Mouse (Mus musculus): ENCODE data around the gene Rpl27a. TPM values are rescaled to one million over a fixed set of nuclear protein-coding genes. Genes with fewer than 3 reads are reported as not detected.
A peak's percentile ranks its signal among the peaks of the same experiment; 100 is the strongest.

Gene Rpl27a
- polyA plus RNA-seq, 1 experiment from 2014 or later: 87.5 TPM

DNA sequence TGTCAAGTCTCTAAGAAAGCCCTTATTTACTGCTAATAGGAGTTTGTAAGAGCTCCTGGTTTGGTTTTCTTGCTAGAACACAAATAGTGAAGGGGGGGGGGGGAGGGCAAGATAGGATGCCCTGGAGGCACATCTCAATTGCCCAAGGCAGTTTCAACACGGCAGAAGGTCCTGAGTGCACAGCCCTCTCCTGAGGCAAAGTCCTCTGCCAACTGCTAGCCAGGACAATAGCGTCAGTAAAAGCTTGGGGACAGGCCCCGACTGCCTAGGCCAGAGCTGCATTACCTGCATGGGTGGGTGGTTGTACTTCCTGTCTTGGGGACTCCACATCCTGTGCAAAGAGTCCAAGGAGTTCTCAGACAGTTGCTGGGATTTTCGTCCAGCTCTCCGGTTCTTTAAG is 25.8 kb downstream of the Rpl27a start:
- H3K27ac ChIP-seq (replicated peaks; ENCODE audit: low read depth, low read length): 0 out of 2 replicates have a peak overlapping the region, but pooled peaks have one; percentile 22
- 0 out of 2 replicates have a peak, but pooled peaks cover 3% of the 10 kb centered on the region for H3K36me3 ChIP-seq (ENCODE audit: control insufficient read depth, insufficient read depth, low read length)
- H3K4me2 ChIP-seq (ENCODE audit: low read length): no peak overlapping the region
- no peak overlapping the region for H3K4me3 ChIP-seq (replicated peaks; ENCODE audit: low read depth, low read length)
- DNase-seq (no peak), ATAC-seq (ENCODE audit: low FRiP score, low TSS enrichment) (no peak)
- H3K9me3 ChIP-seq (ENCODE audit: control insufficient read depth, low read length): no peaks in the 10 kb centered on the region
- H3K27me3 ChIP-seq (ENCODE audit: control insufficient read depth, insufficient read depth, low read length): no peaks in the 10 kb centered on the region
- no peaks in the 10 kb centered on the region for H3K4me1 ChIP-seq (ENCODE audit: control insufficient read depth, insufficient read depth, low read length)
- no peak overlapping the region for H3K9ac ChIP-seq (replicated peaks; ENCODE audit: low read length)
- 84% methylated on average over 5 of the region's 5 CpGs for WGBS

DNA sequence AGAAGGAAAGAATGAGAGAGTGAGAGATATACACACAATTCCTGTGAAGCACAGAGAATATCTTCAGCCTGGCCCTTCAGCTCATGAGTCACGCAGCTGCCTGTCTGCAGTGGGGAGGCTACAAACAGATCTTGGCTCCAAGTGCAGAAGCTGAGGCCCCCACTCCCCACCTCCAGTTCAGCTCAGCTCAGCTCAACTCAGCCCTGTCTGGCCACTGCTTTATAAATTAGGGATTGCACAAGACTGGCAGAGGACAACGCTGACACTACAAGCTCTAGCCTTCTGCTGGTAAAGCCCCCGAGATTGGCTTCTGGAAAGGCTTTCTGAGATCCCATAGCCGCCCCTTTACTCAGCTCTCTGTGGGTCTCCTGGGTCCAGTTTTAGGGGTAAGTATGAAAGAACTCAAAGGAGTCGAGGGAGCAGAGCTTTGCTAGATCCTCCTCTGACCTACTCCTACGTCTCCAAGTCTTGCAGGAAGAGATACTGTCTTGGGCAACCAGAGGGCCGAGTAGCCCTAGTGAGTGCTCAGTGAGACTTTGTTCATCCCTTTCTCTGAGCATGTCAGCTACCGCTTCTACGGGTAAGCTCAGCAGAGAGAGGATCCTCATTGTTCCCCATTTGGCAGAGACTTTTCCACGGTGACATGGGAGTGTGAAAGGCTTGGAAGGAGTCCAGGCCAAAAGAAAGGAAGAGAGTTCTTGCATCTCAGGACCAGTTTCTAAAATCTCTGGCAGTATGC is 26.5 kb downstream of the Rpl27a start:
- Histone ChIP-seq H3K27ac (replicated peaks; ENCODE audit: low read depth, low read length) (0 out of 2 replicates have a peak overlapping the region, but pooled peaks have one; percentile 22), H3K36me3 (ENCODE audit: control insufficient read depth, insufficient read depth, low read length) (0 out of 2 replicates have a peak, but pooled peaks cover 3% of the 10 kb centered on the region), H3K27me3 (ENCODE audit: control insufficient read depth, insufficient read depth, low read length) (no peaks in the 10 kb centered on the region), H3K9ac (replicated peaks; ENCODE audit: low read length) (no peak overlapping the region), H3K4me3 (replicated peaks; ENCODE audit: low read depth, low read length) (no peak overlapping the region), H3K9me3 (ENCODE audit: control insufficient read depth, low read length) (no peaks in the 10 kb centered on the region), H3K4me1 (ENCODE audit: control insufficient read depth, insufficient read depth, low read length) (no peaks in the 10 kb centered on the region), H3K4me2 (ENCODE audit: low read length) (no peak overlapping the region)
- peak; percentile 20 for DNase-seq
- ATAC-seq (ENCODE audit: low FRiP score, low TSS enrichment): no peak
- WGBS: 78% methylated on average over 10 of the region's 10 CpGs

DNA sequence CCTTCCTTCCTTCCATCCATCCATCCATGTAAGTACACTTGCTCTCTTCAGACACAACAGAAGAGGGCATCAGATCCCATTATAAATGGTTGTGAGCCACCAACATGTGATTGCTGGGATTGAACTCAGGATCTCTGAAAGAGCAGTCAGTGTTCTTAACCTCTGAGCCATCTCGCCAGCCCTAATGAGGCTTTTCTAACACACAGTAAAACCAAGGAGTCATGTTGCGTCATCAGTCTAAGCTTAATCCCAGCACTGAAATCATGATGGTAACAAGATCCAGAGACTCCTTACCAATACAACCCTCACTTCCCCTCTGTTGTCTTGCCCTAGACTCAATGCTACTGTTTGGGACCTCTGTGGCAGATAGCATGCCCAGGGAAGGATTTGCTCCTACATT is 27.2 kb downstream of the Rpl27a start:
- H3K27me3 ChIP-seq (ENCODE audit: control insufficient read depth, insufficient read depth, low read length): no peaks in the 10 kb centered on the region
- no peak overlapping the region for H3K27ac ChIP-seq (replicated peaks; ENCODE audit: low read depth, low read length)
- H3K4me3 ChIP-seq (replicated peaks; ENCODE audit: low read depth, low read length): no peak overlapping the region
- no peak overlapping the region for H3K4me2 ChIP-seq (ENCODE audit: low read length)
- no peak overlapping the region for H3K9ac ChIP-seq (replicated peaks; ENCODE audit: low read length)
- H3K36me3 ChIP-seq (ENCODE audit: control insufficient read depth, insufficient read depth, low read length): 0 out of 2 replicates have a peak, but pooled peaks cover 3% of the 10 kb centered on the region
- DNase-seq (no peak), ATAC-seq (ENCODE audit: low FRiP score, low TSS enrichment) (no peak)
- no peaks in the 10 kb centered on the region for H3K4me1 ChIP-seq (ENCODE audit: control insufficient read depth, insufficient read depth, low read length)
- WGBS: 93% methylated on average over 2 of the region's 2 CpGs
- no peaks in the 10 kb centered on the region for H3K9me3 ChIP-seq (ENCODE audit: control insufficient read depth, low read length)

DNA sequence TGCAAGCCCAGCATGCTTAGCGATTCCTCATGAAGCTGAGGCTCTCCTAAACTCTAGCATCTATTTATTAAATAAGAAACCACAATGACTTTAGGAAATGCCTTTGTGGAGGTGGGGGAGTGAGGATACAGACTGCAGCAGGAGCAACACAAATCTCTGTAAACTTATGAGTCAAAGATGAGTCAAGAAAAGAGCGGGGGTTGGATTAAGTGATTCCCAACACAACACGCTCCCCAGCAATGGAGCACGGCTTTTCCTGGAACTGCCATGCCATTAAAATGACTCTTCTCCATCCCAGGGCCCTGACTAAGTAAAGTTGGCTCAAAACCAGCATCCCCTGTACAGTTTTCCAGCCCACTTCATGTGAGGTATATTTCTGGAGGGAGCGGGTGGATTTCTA is 27.8 kb downstream of the Rpl27a start:
- no peak overlapping the region for H3K9ac ChIP-seq (replicated peaks; ENCODE audit: low read length)
- 96% methylated on average over 5 of the region's 5 CpGs for WGBS
- no peak overlapping the region for H3K4me3 ChIP-seq (replicated peaks; ENCODE audit: low read depth, low read length)
- 0 out of 2 replicates have a peak, but pooled peaks cover 3% of the 10 kb centered on the region for H3K36me3 ChIP-seq (ENCODE audit: control insufficient read depth, insufficient read depth, low read length)
- H3K4me1 ChIP-seq (ENCODE audit: control insufficient read depth, insufficient read depth, low read length): no peaks in the 10 kb centered on the region
- no peak for DNase-seq
- no peaks in the 10 kb centered on the region for H3K9me3 ChIP-seq (ENCODE audit: control insufficient read depth, low read length)
- H3K4me2 ChIP-seq (ENCODE audit: low read length): no peak overlapping the region
- no peaks in the 10 kb centered on the region for H3K27me3 ChIP-seq (ENCODE audit: control insufficient read depth, insufficient read depth, low read length)
- no peak overlapping the region for H3K27ac ChIP-seq (replicated peaks; ENCODE audit: low read depth, low read length)
- ATAC-seq (ENCODE audit: low FRiP score, low TSS enrichment): no peak

DNA sequence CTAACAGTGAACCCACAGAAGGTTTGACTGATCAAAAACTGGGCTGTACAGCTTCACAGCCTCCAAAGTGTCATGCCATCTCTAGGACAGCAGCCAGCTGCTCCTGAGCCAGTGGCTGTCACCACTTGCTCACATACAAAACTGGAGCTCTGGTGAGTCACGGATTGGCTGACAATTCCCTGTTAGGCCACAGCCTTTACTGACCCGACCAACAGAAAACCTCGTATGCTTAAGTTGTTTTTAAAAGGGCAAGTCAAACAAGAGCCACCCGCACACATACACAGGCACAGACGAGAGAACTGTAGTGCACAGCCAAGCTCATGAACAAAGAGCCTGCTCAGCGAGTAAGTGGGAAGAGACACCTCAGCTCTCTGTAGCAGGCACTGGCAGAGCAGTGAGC is 40.6 kb downstream of the Rpl27a start:
- DNase-seq (no peak), ATAC-seq (ENCODE audit: low FRiP score, low TSS enrichment) (no peak)
- Histone ChIP-seq H3K4me1 (ENCODE audit: control insufficient read depth, insufficient read depth, low read length) (no peaks in the 10 kb centered on the region), H3K27ac (replicated peaks; ENCODE audit: low read depth, low read length) (no peak overlapping the region), H3K9me3 (ENCODE audit: control insufficient read depth, low read length) (no peaks in the 10 kb centered on the region), H3K27me3 (ENCODE audit: control insufficient read depth, insufficient read depth, low read length) (no peaks in the 10 kb centered on the region), H3K36me3 (ENCODE audit: control insufficient read depth, insufficient read depth, low read length) (no peaks in the 10 kb centered on the region), H3K4me2 (ENCODE audit: low read length) (no peak overlapping the region), H3K4me3 (replicated peaks; ENCODE audit: low read depth, low read length) (no peak overlapping the region), H3K9ac (replicated peaks; ENCODE audit: low read length) (no peak overlapping the region)
- 46% methylated on average over 6 of the region's 6 CpGs for WGBS

DNA sequence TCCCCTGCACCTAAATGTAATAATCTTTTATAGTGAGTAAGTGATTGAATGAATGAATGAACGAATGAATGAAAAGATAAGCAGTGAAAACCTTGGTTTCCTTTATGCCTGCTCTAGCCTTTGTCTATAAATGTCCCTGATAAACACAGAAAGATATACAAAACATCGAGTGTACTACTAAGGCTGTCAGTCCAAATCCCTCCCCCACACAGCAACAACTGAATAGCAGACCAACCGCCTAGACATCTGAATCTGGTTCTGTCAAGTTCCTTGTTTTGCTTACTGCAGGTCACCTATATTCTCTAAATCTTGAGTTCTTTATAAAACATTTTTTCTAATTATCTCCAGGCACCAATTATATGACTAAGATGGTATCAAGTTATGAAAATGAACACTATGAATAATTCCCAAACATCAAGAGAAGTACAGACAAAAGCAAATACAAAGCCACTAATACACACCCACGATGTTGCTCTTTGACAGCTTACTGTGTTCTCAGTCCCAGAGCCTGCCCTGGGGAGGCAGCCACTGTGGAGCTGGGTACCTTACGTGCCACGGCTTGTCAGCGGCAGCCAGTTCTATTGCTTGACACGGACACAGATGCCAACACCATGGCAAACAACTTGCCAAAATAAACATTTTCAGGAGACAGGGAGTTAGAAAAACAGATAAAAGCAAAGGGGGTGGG is 42.7 kb downstream of the Rpl27a start:
- Histone ChIP-seq H3K9ac (replicated peaks; ENCODE audit: low read length) (no peak overlapping the region), H3K4me3 (replicated peaks; ENCODE audit: low read depth, low read length) (no peak overlapping the region), H3K36me3 (ENCODE audit: control insufficient read depth, insufficient read depth, low read length) (no peaks in the 10 kb centered on the region), H3K4me1 (ENCODE audit: control insufficient read depth, insufficient read depth, low read length) (no peaks in the 10 kb centered on the region), H3K4me2 (ENCODE audit: low read length) (no peak overlapping the region), H3K27ac (replicated peaks; ENCODE audit: low read depth, low read length) (no peak overlapping the region), H3K27me3 (ENCODE audit: control insufficient read depth, insufficient read depth, low read length) (no peaks in the 10 kb centered on the region), H3K9me3 (ENCODE audit: control insufficient read depth, low read length) (no peaks in the 10 kb centered on the region)
- ATAC-seq (ENCODE audit: low FRiP score, low TSS enrichment) (no peak), DNase-seq (peak; percentile 11)
- 68% methylated on average over 8 of the region's 8 CpGs for WGBS

DNA sequence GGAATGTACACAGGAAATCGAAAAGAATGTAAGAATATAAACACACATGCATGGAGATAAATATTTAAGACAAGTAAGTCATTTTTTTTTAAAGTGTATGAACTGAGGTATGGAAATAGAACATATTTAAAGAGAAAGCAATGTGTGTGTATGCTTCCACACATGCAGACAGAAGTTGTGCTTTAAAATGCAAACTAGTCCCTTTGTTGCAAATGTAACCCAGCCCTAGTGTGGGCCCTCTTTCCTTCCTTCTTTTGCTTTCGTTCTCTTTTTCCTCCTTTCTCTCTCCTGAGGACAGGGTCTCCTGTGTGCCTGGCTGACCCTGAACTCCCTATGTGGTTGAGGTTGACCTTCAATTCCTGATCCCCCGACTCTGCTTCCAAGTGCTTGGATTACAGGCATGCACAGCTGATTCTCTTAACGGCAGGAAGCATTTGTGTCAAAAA is 43.2 kb downstream of the Rpl27a start:
- 67% methylated on average over 4 of the region's 4 CpGs for WGBS
- ATAC-seq (ENCODE audit: low FRiP score, low TSS enrichment): no peak

DNA sequence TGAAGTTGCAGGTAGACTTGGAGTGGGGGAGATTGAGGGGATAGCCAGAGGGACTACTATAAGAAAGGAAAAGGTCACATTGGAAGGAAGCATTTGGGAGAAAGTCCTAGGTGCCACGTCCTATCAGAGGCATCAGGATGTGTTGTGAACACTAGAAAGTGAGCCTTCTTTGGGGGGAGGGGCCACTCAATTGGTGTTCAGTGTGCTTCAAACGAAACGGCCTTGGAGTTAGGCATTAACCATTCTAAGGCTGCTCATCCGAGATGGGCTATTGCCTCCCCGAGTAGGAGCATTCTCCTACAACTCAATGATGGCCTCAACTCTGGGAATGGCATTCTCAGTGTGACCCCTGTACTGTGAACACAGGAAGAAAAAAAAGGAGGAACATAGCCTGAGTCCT is 43.7 kb downstream of the Rpl27a start:
- no peaks in the 10 kb centered on the region for H3K36me3 ChIP-seq (ENCODE audit: control insufficient read depth, insufficient read depth, low read length)
- H3K27ac ChIP-seq (replicated peaks; ENCODE audit: low read depth, low read length): no peak overlapping the region
- DNase-seq (no peak), ATAC-seq (ENCODE audit: low FRiP score, low TSS enrichment) (no peak)
- no peaks in the 10 kb centered on the region for H3K27me3 ChIP-seq (ENCODE audit: control insufficient read depth, insufficient read depth, low read length)
- WGBS: 88% methylated on average over 5 of the region's 5 CpGs
- no peak overlapping the region for H3K4me3 ChIP-seq (replicated peaks; ENCODE audit: low read depth, low read length)
- no peaks in the 10 kb centered on the region for H3K9me3 ChIP-seq (ENCODE audit: control insufficient read depth, low read length)
- no peak overlapping the region for H3K9ac ChIP-seq (replicated peaks; ENCODE audit: low read length)
- H3K4me1 ChIP-seq (ENCODE audit: control insufficient read depth, insufficient read depth, low read length): no peaks in the 10 kb centered on the region
- H3K4me2 ChIP-seq (ENCODE audit: low read length): no peak overlapping the region

More for the DNA sequence above, 43.2 kb downstream of the Rpl27a start:
- no peaks in the 10 kb centered on the region for H3K36me3 ChIP-seq (ENCODE audit: control insufficient read depth, insufficient read depth, low read length)
- H3K4me2 ChIP-seq (ENCODE audit: low read length): no peak overlapping the region
- no peaks in the 10 kb centered on the region for H3K9me3 ChIP-seq (ENCODE audit: control insufficient read depth, low read length)
- H3K4me1 ChIP-seq (ENCODE audit: control insufficient read depth, insufficient read depth, low read length): no peaks in the 10 kb centered on the region
- no peak overlapping the region for H3K4me3 ChIP-seq (replicated peaks; ENCODE audit: low read depth, low read length)
- no peak overlapping the region for H3K9ac ChIP-seq (replicated peaks; ENCODE audit: low read length)
- H3K27ac ChIP-seq (replicated peaks; ENCODE audit: low read depth, low read length): no peak overlapping the region
- H3K27me3 ChIP-seq (ENCODE audit: control insufficient read depth, insufficient read depth, low read length): no peaks in the 10 kb centered on the region
- DNase-seq: no peak

All from midbrain, embryonic 14.5 days (tissue).